Mouse (Mus musculus) hematopoietic stem cell, adult 5-6 weeks (primary cell): ENCODE results near the gene Med13l. TPM values are rescaled to one million over a fixed set of nuclear protein-coding genes. Genes with fewer than 3 reads are reported as not detected.

ENCODE experiments used
- ATAC-seq, 2 experiments: fragments of 125-278 bp in 1 of 2; replicated peaks in 1 of 2; 2 replicates each; pipeline ENCODE4 v1.8.0; 2016 to 2017; ENCODE audit warnings: inconsistent platforms in 2 of 2, mild to moderate bottlenecking in 2 of 2, moderate number of reproducible peaks in 2 of 2, low read depth in 1 of 2, moderate TSS enrichment in 1 of 2; ENCODE audit not compliant: low FRiP score in 2 of 2, poor library complexity in 2 of 2, severe bottlenecking in 2 of 2, insufficient read depth in 1 of 2, low TSS enrichment in 1 of 2
- total RNA-seq: library from RNA; stranded (forward); fragments of 172-1452, 232-1000 nt; gene quantifications from 2 replicates; pipeline ENCODE4 v1.2.3, GENCODE M21; 2017

The Med13l gene
- total RNA-seq, 1 experiment from 2014 or later = 55.4 TPM

- ATAC-seq = no peak
These were observed 193.8 kb downstream of the Med13l start for GRCm38 (mm10) chr5:118754191-118754759.

- ATAC-seq = no peak
These were observed 195.6 kb downstream of the Med13l start for GRCm38 (mm10) chr5:118756078-118756477.

- ATAC-seq = no peak
These were observed 197.2 kb downstream of the Med13l start for GRCm38 (mm10) chr5:118757396-118758301.

- no peak for ATAC-seq
These were observed 200.5 kb downstream of the Med13l start for GRCm38 (mm10) chr5:118760986-118761385.

GRCm38 (mm10) chr5:118762499-118763185 lies 202.2 kb downstream of the Med13l start:
- ATAC-seq = no peak

- no peak; a peak in 1 of 4 replicates for ATAC-seq
These were observed 202.9 kb downstream of the Med13l start for GRCm38 (mm10) chr5:118763353-118763752.

GRCm38 (mm10) chr5:118769143-118769542 lies 208.7 kb downstream of the Med13l start:
- ATAC-seq = no peak

- peak in 1 of 2 experiments; percentile 30; a peak in 2 of 4 replicates for ATAC-seq
These were observed 213.4 kb downstream of the Med13l start for GRCm38 (mm10) chr5:118773866-118774265.

GRCm38 (mm10) chr5:118776396-118776795 lies 215.9 kb downstream of the Med13l start:
- no peak for ATAC-seq

GRCm38 (mm10) chr5:118781598-118781997 lies 221.1 kb downstream of the Med13l start:
- ATAC-seq = peak; percentile 76 to 82; a peak in 3 of 4 replicates

- no peak for ATAC-seq
These were observed 221.7 kb downstream of the Med13l start for GRCm38 (mm10) chr5:118782139-118782538.

GRCm38 (mm10) chr5:118789226-118789625 lies 228.7 kb downstream of the Med13l start:
- ATAC-seq = no peak

- ATAC-seq = no peak
These were observed 229.3 kb downstream of the Med13l start for GRCm38 (mm10) chr5:118789776-118790175.

GRCm38 (mm10) chr5:118797811-118798210 lies 237.3 kb downstream of the Med13l start:
- ATAC-seq = no peak

GRCm38 (mm10) chr5:118801592-118801991 lies 241.1 kb downstream of the Med13l start:
- no peak for ATAC-seq

GRCm38 (mm10) chr5:118802036-118802435 lies 241.6 kb downstream of the Med13l start:
- ATAC-seq = no peak

- no peak for ATAC-seq
These were observed 248.5 kb downstream of the Med13l start for GRCm38 (mm10) chr5:118808946-118809345.

GRCm38 (mm10) chr5:118809588-118809987 lies 249.1 kb downstream of the Med13l start:
- ATAC-seq = no peak
